Mouse (Mus musculus): ENCODE data around the gene Unc119b. TPM values are rescaled to one million over a fixed set of nuclear protein-coding genes. Genes with fewer than 3 reads are reported as not detected.
A peak's percentile ranks its signal among the peaks of the same experiment; 100 is the strongest.

Gene Unc119b
- total and polyA plus RNA-seq, 2 experiments from 2014 or later: 16.9 to 30.0 TPM

DNA sequence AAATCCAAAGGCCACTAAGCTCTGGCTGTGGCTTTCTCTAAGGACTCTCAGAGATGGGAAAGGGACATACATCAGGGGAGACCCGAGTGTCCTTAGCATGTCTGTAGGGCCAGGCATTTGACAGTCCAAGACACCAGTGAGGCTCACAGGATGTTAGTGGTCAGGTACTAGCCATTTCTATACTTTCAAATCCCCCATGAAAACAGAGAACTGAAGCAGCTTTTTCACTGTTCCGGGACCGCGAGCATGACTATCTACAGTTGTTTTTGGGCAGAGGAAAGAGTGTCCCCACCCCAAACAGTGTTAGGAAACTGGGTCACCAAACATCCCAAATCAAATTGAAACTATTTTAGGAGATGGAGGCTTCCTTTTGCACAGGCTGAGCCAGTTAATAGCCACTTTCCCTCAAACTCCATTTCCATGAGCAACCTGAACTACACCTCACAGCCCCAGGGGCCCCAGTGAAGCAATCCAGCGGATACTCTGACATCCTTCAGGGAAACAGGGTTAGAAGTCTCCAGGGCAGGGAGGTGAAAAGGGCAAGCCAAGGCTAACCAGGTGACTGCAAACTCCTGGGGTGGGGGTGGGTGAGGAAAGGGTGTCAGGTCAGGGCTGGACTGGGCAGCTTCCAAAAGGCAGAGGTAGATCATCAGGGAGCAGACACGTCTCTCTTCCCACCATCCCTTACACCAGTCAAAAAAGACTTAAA lies 1.3 kb downstream of the Unc119b start:
- Histone ChIP-seq H3K27me3 (ENCODE audit: insufficient read depth, low read length) (no peaks in the 10 kb centered on the region), H3K9ac (replicated peaks; ENCODE audit: low read length, poor library complexity, severe bottlenecking) (peak overlapping the region; percentile 84; the same call in 1 of the 2 replicates), H3K9me3 (ENCODE audit: low read length) (no peaks in the 10 kb centered on the region), H3K4me2 (ENCODE audit: low read depth, low read length, poor library complexity, severe bottlenecking) (peak overlapping the region; percentile 93), H3K36me3 (ENCODE audit: insufficient read depth, low read length) (peaks cover 9% of the 10 kb centered on the region), H3K4me1 (ENCODE audit: insufficient read depth, low read length) (peaks cover 10% of the 10 kb centered on the region; the same call in 1 of the 2 replicates), H3K4me3 (ENCODE audit: low read depth, low read length) (peak overlapping the region; percentile 89), H3K27ac (ENCODE audit: low read depth, low read length) (no peak overlapping the region)
- WGBS: 56% methylated on average over 6 of the region's 6 CpGs
- no peak for TF ChIP-seq CTCF (IDR thresholded peaks at IDR 0.05)
- ATAC-seq (ENCODE audit: low FRiP score) (no peak), DNase-seq (ENCODE audit: low spot score) (no peak)

- ATAC-seq (ENCODE audit: low FRiP score) (no peak), DNase-seq (ENCODE audit: low spot score) (no peak)
- H3K9me3 ChIP-seq (ENCODE audit: low read length): no peaks in the 10 kb centered on the region
- 92% methylated on average over 8 of the region's 8 CpGs for WGBS
- H3K4me3 ChIP-seq (ENCODE audit: low read depth, low read length): no peak overlapping the region
- H3K4me2 ChIP-seq (ENCODE audit: low read depth, low read length, poor library complexity, severe bottlenecking): no peak overlapping the region
- no peak for TF ChIP-seq CTCF (IDR thresholded peaks at IDR 0.05)
- no peak overlapping the region for H3K9ac ChIP-seq (replicated peaks; ENCODE audit: low read length, poor library complexity, severe bottlenecking)
- H3K27me3 ChIP-seq (ENCODE audit: insufficient read depth, low read length): no peaks in the 10 kb centered on the region
- peaks cover 10% of the 10 kb centered on the region; the same call in 1 of the 2 replicates for H3K4me1 ChIP-seq (ENCODE audit: insufficient read depth, low read length)
- no peak overlapping the region for H3K27ac ChIP-seq (ENCODE audit: low read depth, low read length)
- H3K36me3 ChIP-seq (ENCODE audit: insufficient read depth, low read length): peaks cover 17% of the 10 kb centered on the region
Observed at GRCm38 (mm10) chr5:115132465-115132864, 2.3 kb downstream of the Unc119b start.

DNA sequence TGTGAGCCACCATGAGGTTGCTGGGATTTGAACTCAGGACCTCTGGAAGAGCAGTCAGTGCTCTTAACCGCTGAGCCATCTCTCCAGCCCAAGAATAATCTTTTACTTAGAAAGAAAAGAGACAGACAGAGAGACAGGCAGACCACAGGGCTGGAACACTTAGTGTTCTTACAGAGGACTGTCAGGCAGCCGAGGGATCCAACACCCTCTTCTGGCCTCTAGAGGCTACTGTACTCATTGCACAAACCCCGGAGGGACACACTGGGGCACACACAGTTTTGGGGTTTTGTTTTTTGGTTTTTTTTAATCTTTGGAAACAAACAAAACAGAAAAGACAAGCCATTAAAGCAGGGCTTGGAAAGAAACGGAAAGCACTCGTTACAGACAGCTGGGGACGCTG lies 5.4 kb downstream of the Unc119b start:
- DNase-seq (ENCODE audit: low spot score) (no peak), ATAC-seq (ENCODE audit: low FRiP score) (no peak)
- Histone ChIP-seq H3K27me3 (ENCODE audit: insufficient read depth, low read length) (no peaks in the 10 kb centered on the region), H3K9ac (replicated peaks; ENCODE audit: low read length, poor library complexity, severe bottlenecking) (no peak overlapping the region), H3K4me2 (ENCODE audit: low read depth, low read length, poor library complexity, severe bottlenecking) (no peak overlapping the region), H3K27ac (ENCODE audit: low read depth, low read length) (no peak overlapping the region), H3K36me3 (ENCODE audit: insufficient read depth, low read length) (peaks cover 39% of the 10 kb centered on the region), H3K4me3 (ENCODE audit: low read depth, low read length) (no peak overlapping the region), H3K9me3 (ENCODE audit: low read length) (no peaks in the 10 kb centered on the region), H3K4me1 (ENCODE audit: insufficient read depth, low read length) (peaks cover 10% of the 10 kb centered on the region; the same call in 1 of the 2 replicates)
- WGBS: 88% methylated on average over 6 of the region's 6 CpGs
- 0 out of 2 replicates have a peak, but pooled peaks have one; percentile 5 for TF ChIP-seq CTCF (IDR thresholded peaks at IDR 0.05)

GRCm38 (mm10) chr5:115127421-115128179 lies 7.2 kb downstream of the Unc119b start:
- DNase-seq (ENCODE audit: low spot score): no peak
- H3K27ac ChIP-seq (ENCODE audit: low read depth, low read length): no peak overlapping the region
- no peaks in the 10 kb centered on the region for H3K9me3 ChIP-seq (ENCODE audit: low read length)
- no peak for TF ChIP-seq CTCF (IDR thresholded peaks at IDR 0.05)
- no peaks in the 10 kb centered on the region for H3K27me3 ChIP-seq (ENCODE audit: insufficient read depth, low read length)
- H3K4me3 ChIP-seq (ENCODE audit: low read depth, low read length): no peak overlapping the region
- H3K36me3 ChIP-seq (ENCODE audit: insufficient read depth, low read length): peaks cover 44% of the 10 kb centered on the region
- no peak for ATAC-seq (ENCODE audit: low FRiP score)
- 93% methylated on average over 22 of the region's 22 CpGs for WGBS
- no peak overlapping the region for H3K9ac ChIP-seq (replicated peaks; ENCODE audit: low read length, poor library complexity, severe bottlenecking)
- no peak overlapping the region for H3K4me2 ChIP-seq (ENCODE audit: low read depth, low read length, poor library complexity, severe bottlenecking)
- no peaks in the 10 kb centered on the region for H3K4me1 ChIP-seq (ENCODE audit: insufficient read depth, low read length)

DNA sequence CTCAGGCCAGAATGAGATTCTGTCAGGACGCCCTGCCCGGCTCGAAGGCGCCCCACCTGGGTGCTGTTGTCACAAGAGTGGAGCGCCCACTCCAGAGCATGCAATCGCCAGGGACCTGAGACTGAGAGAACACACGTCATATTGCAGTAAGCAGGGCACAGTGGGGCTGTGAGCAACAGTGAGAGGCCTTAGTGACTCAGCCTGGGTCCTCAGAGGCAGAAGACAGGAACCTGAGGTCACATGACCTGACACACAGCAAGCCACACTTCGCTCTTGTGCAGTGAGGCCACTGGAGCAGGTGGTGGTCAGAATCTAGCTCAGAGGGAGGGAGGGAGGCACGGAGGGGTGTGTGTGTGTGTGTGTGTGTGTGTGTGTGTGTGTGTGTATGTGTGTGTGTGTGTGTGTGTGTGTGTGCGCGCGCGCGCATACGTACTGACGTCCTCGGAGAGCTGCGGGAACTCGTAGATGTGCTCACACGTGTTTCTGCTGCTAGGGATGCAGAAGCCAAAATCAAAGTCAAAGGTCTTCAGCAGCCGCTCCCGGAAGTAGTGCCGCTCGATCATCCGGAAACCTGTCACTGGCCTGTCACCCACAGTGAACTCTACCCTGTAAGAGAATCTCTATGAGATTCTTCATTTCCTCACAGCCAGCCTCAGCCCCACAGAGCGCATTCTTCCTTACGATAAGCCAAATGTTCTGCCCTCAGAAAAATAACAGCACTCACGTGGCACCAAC lies 8.0 kb downstream of the Unc119b start:
- Histone ChIP-seq H3K27ac (ENCODE audit: low read depth, low read length) (no peak overlapping the region), H3K4me1 (ENCODE audit: insufficient read depth, low read length) (no peaks in the 10 kb centered on the region), H3K36me3 (ENCODE audit: insufficient read depth, low read length) (peaks cover 44% of the 10 kb centered on the region), H3K27me3 (ENCODE audit: insufficient read depth, low read length) (no peaks in the 10 kb centered on the region), H3K9ac (replicated peaks; ENCODE audit: low read length, poor library complexity, severe bottlenecking) (no peak overlapping the region), H3K9me3 (ENCODE audit: low read length) (no peaks in the 10 kb centered on the region), H3K4me2 (ENCODE audit: low read depth, low read length, poor library complexity, severe bottlenecking) (no peak overlapping the region), H3K4me3 (ENCODE audit: low read depth, low read length) (no peak overlapping the region)
- TF ChIP-seq CTCF (IDR thresholded peaks at IDR 0.05): no peak
- DNase-seq (ENCODE audit: low spot score) (no peak), ATAC-seq (ENCODE audit: low FRiP score) (no peak)
- 89% methylated on average over 27 of the region's 28 CpGs for WGBS
